Mouse (Mus musculus) forelimb bud, embryonic 11.5 days (tissue): ENCODE data around the gene Nmrk1.
A peak's percentile ranks its signal among the peaks of the same experiment; 100 is the strongest.

Source experiments
- DNase-seq: peaks from one replicate; pipeline ENCODE4 v3.0.0-alpha.2; 2012; ENCODE audit warnings: low read depth, low spot score

The Nmrk1 gene

GRCm38 (mm10) chr19:18617504-18617903 lies 14.2 kb upstream of the Nmrk1 start:
- DNase-seq: no peak

- no peak for DNase-seq
Measured at GRCm38 (mm10) chr19:18619060-18619459, 12.7 kb upstream of the Nmrk1 start.

GRCm38 (mm10) chr19:18619691-18620090 lies 12.1 kb upstream of the Nmrk1 start:
- DNase-seq: no peak

GRCm38 (mm10) chr19:18623894-18624293 lies 7.9 kb upstream of the Nmrk1 start:
- no peak for DNase-seq

- DNase-seq: no peak
Measured at GRCm38 (mm10) chr19:18629589-18629988, 2.2 kb upstream of the Nmrk1 start.

GRCm38 (mm10) chr19:18630221-18631119 lies 1.3 kb upstream of the Nmrk1 start:
- peak; percentile 45 for DNase-seq

GRCm38 (mm10) chr19:18631161-18631643 lies 548 bp upstream of the Nmrk1 start:
- no peak for DNase-seq

- no peak for DNase-seq
Measured at GRCm38 (mm10) chr19:18632231-18633185, 758 bp downstream of the Nmrk1 start.

GRCm38 (mm10) chr19:18637954-18638353 lies 6.2 kb downstream of the Nmrk1 start:
- DNase-seq: no peak

- DNase-seq: no peak
Measured at GRCm38 (mm10) chr19:18638949-18639348, 7.2 kb downstream of the Nmrk1 start.

GRCm38 (mm10) chr19:18639552-18639951 lies 7.8 kb downstream of the Nmrk1 start:
- no peak for DNase-seq

- no peak for DNase-seq
Measured at GRCm38 (mm10) chr19:18641001-18641400, 9.3 kb downstream of the Nmrk1 start.

- no peak for DNase-seq
Measured at GRCm38 (mm10) chr19:18643411-18643810, 11.7 kb downstream of the Nmrk1 start.

- DNase-seq: no peak
Measured at GRCm38 (mm10) chr19:18644084-18644483, 12.3 kb downstream of the Nmrk1 start.

- DNase-seq: no peak
Measured at GRCm38 (mm10) chr19:18646397-18646796, 14.6 kb downstream of the Nmrk1 start.

- DNase-seq: no peak
Measured at GRCm38 (mm10) chr19:18646853-18647420, 15.2 kb downstream of the Nmrk1 start.

- DNase-seq: no peak
Measured at GRCm38 (mm10) chr19:18647775-18648557, 16.2 kb downstream of the Nmrk1 start.

- DNase-seq: no peak
Measured at GRCm38 (mm10) chr19:18648558-18648945, 16.8 kb downstream of the Nmrk1 start.

GRCm38 (mm10) chr19:18649955-18650354 lies 18.2 kb downstream of the Nmrk1 start:
- DNase-seq: no peak

- DNase-seq: no peak
Measured at GRCm38 (mm10) chr19:18650473-18650872, 18.7 kb downstream of the Nmrk1 start.

GRCm38 (mm10) chr19:18652592-18652991 lies 20.8 kb downstream of the Nmrk1 start:
- DNase-seq: no peak
